Mouse (Mus musculus) erythroblast, embryonic 14.5 days (primary cell): ENCODE results near the gene Fxyd3. TPM values are rescaled to one million over a fixed set of nuclear protein-coding genes. Genes with fewer than 3 reads are reported as not detected.

Experiments used
- H3K27me3 ChIP-seq: 2 replicates; pipeline ENCODE4 v1.6.1; 2012; ENCODE audit warnings: inconsistent platforms; ENCODE audit not compliant: control insufficient read depth
- H3K36me3 ChIP-seq: 2 replicates; pipeline ENCODE4 v1.6.1; 2012; ENCODE audit warnings: mild to moderate bottlenecking, inconsistent platforms; ENCODE audit not compliant: control insufficient read depth
- H3K4me1 ChIP-seq: 2 replicates; pipeline ENCODE4 v1.6.1; 2012; ENCODE audit warnings: inconsistent platforms; ENCODE audit not compliant: control insufficient read depth
- H3K4me3 ChIP-seq: replicated peaks from 2 replicates; pipeline ENCODE3; 2012; ENCODE audit warnings: moderate library complexity, mild to moderate bottlenecking, inconsistent platforms
- H3K9me3 ChIP-seq: 2 replicates; pipeline ENCODE4 v1.6.1; 2012; ENCODE audit warnings: low read length, inconsistent platforms, mixed read lengths; ENCODE audit not compliant: control insufficient read depth
- GATA1 ChIP-seq: IDR thresholded peaks from 2 replicates; pipeline ENCODE4 v1.6.1; 2012; ENCODE audit warnings: low read length, inconsistent platforms, mixed read lengths
- TAL1 ChIP-seq: IDR thresholded peaks from 3 replicates; pipeline ENCODE4 v1.6.1; 2012; ENCODE audit warnings: low read length, inconsistent platforms, mixed read lengths
- polyA plus RNA-seq: library from polyadenylated mRNA; stranded (reverse); fragments of >175 nt; gene quantifications from 2 replicates; pipeline ENCODE4 v1.2.3, GENCODE M21; 2012

The Fxyd3 gene
- polyA plus RNA-seq, 1 experiment = not detected

- no peaks in the 10 kb centered on the region for H3K27me3 ChIP-seq
- TF ChIP-seq TAL1 (no peak), GATA1 (no peak)
- H3K36me3 ChIP-seq = no peaks in the 10 kb centered on the region
- H3K4me3 ChIP-seq = no peak overlapping the region
- no peaks in the 10 kb centered on the region for H3K9me3 ChIP-seq
- no peaks in the 10 kb centered on the region for H3K4me1 ChIP-seq
These were observed 8.7 kb downstream of the Fxyd3 start for GRCm38 (mm10) chr7:31067836-31068235.

GRCm38 (mm10) chr7:31063074-31063560, 13.4 kb downstream of the Fxyd3 start:
- Histone ChIP-seq H3K36me3 (no peaks in the 10 kb centered on the region), H3K4me3 (no peak overlapping the region), H3K27me3 (no peaks in the 10 kb centered on the region), H3K9me3 (no peaks in the 10 kb centered on the region), H3K4me1 (no peaks in the 10 kb centered on the region)
- TF ChIP-seq GATA1 = no peak
- TF ChIP-seq TAL1 = no peak

- TF ChIP-seq TAL1 (no peak), GATA1 (no peak)
- no peaks in the 10 kb centered on the region for H3K27me3 ChIP-seq
- H3K4me1 ChIP-seq = no peaks in the 10 kb centered on the region
- no peaks in the 10 kb centered on the region for H3K36me3 ChIP-seq
- no peaks in the 10 kb centered on the region for H3K9me3 ChIP-seq
- H3K4me3 ChIP-seq = no peak overlapping the region
These were observed 15.9 kb downstream of the Fxyd3 start for GRCm38 (mm10) chr7:31060621-31061010.

DNA sequence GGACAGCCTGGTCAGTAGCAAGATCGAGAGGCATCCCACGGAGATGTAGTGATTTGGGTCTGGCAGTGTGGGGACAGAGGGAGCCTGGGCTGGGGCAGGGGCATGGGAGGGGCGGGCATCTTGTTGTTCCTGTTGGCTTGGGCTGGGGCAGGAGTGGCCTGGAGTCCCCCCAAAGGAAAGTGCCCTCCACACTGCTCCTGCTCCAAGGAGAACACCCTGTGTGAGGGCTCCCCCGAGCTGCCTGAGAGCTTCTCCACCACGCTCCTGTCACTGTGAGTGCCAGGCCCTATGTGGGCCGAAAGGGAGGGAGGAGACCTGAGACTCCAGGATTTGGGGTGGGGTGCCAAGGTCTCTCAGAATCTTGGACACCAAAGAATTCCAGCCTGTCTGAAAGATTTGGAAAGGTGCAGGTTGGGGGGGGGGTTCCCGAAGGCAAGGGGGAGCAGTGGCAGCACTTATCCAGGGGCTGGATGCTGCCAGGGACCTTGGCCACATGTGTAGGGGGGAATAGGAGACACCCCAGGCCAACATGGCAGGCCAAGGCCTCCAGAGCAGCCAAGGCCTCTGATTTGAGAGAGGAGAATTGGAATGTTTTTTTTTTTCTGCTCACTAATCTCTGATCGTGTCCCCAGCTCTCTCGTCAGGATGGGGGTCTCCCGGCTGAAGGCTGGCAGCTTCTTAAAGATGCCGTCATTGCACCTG, 16.4 kb downstream of the Fxyd3 start:
- no peaks in the 10 kb centered on the region for H3K4me1 ChIP-seq
- TF ChIP-seq TAL1 = no peak
- TF ChIP-seq GATA1 = no peak
- no peaks in the 10 kb centered on the region for H3K9me3 ChIP-seq
- no peaks in the 10 kb centered on the region for H3K27me3 ChIP-seq
- H3K36me3 ChIP-seq = no peaks in the 10 kb centered on the region
- H3K4me3 ChIP-seq = no peak overlapping the region

GRCm38 (mm10) chr7:31059108-31059507, 17.4 kb downstream of the Fxyd3 start, which contains the start of gene Lgi4:
Gene Lgi4, plus strand, starts transcription at chr7:31059342.
- Histone ChIP-seq H3K4me1 (no peaks in the 10 kb centered on the region), H3K27me3 (no peaks in the 10 kb centered on the region), H3K36me3 (no peaks in the 10 kb centered on the region), H3K4me3 (no peak within 1 kb of the TSS), H3K9me3 (no peaks in the 10 kb centered on the region)
- TF ChIP-seq GATA1 = no peak
- no peak for TF ChIP-seq TAL1

DNA sequence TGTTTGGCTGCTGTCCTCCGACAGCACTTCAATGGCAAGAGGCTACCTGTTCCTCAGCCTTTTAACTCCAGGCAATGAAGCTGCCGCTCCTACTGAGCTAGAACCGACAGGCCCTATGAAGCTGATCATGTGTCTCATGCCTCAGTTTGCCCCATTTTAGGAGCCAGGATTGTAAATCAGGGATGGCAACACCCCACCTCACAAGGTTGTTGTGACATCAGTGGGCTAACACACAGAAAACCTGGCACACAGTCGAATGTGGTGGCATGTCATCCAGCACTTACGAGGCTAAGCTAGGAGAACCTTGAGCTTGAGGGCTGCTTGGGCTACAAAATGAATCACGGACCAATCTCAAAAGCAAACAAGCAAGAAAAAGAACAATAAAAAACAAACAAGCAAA, 18.3 kb downstream of the Fxyd3 start:
- H3K9me3 ChIP-seq = no peaks in the 10 kb centered on the region
- H3K27me3 ChIP-seq = peaks cover 4% of the 10 kb centered on the region
- TF ChIP-seq GATA1 = no peak
- TF ChIP-seq TAL1 = no peak

GRCm38 (mm10) chr7:31057730-31058129, 18.8 kb downstream of the Fxyd3 start:
- no peak overlapping the region for H3K4me3 ChIP-seq
- H3K36me3 ChIP-seq = no peaks in the 10 kb centered on the region
- TF ChIP-seq GATA1 = no peak
- no peaks in the 10 kb centered on the region; the same call in 1 of the 2 replicates for H3K4me1 ChIP-seq
- H3K27me3 ChIP-seq = peaks cover 9% of the 10 kb centered on the region
- no peaks in the 10 kb centered on the region for H3K9me3 ChIP-seq

More for the DNA sequence above, 18.3 kb downstream of the Fxyd3 start:
- Histone ChIP-seq H3K4me1 (no peaks in the 10 kb centered on the region; the same call in 1 of the 2 replicates), H3K36me3 (no peaks in the 10 kb centered on the region), H3K4me3 (no peak overlapping the region)

- H3K27me3 ChIP-seq = peaks cover 15% of the 10 kb centered on the region
- TF ChIP-seq GATA1 (no peak), TAL1 (no peak)
These were observed 19.4 kb downstream of the Fxyd3 start, which contains the start of gene Fxyd1 for GRCm38 (mm10) chr7:31057071-31057470. Gene Fxyd1, minus strand, starts transcription at chr7:31057199.

DNA sequence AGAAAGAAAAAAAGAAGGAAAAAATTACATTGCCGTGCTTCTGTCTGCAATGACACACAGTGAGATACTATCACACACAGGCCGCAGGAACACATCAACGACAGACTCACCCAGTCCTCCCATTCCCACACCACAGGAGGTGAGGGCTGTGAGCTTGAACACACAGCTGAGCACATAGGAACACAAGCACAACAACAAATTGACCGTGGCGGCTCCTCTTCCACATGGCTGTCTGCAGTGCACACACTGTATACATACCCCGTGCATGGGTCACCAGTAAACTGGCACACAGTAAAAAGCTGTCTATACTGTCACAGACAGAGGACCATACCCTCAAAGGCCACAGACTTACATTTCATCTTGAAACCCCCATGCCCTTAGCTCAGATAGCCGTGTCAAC, 20.1 kb downstream of the Fxyd3 start:
- Histone ChIP-seq H3K4me3 (no peak overlapping the region), H3K4me1 (no peaks in the 10 kb centered on the region; the same call in 1 of the 2 replicates), H3K9me3 (no peaks in the 10 kb centered on the region), H3K36me3 (no peaks in the 10 kb centered on the region), H3K27me3 (peaks cover 21% of the 10 kb centered on the region)
- no peak for TF ChIP-seq TAL1
- no peak for TF ChIP-seq GATA1

More at GRCm38 (mm10) chr7:31057071-31057470, 19.4 kb downstream of the Fxyd3 start, which contains the start of gene Fxyd1:
- Histone ChIP-seq H3K9me3 (no peaks in the 10 kb centered on the region), H3K36me3 (no peaks in the 10 kb centered on the region), H3K4me3 (no peak within 1 kb of the TSS), H3K4me1 (no peaks in the 10 kb centered on the region; the same call in 1 of the 2 replicates)
